Mouse (Mus musculus) monocyte, adult 5-6 weeks (primary cell): ENCODE measurements around the gene Nelfcd. TPM values are rescaled to one million over a fixed set of nuclear protein-coding genes. Genes with fewer than 3 reads are reported as not detected.
A peak's percentile ranks its signal among the peaks of the same experiment; 100 is the strongest.

Source experiments
- ATAC-seq: fragments of 153-309, 156-312 bp; replicated peaks from 2 replicates; pipeline ENCODE4 v1.8.0; 2017; ENCODE audit warnings: mild to moderate bottlenecking; ENCODE audit not compliant: low TSS enrichment, insufficient number of reproducible peaks, severe bottlenecking, poor library complexity, low FRiP score
- total RNA-seq: library from RNA; stranded (forward); fragments of 200-1000, 200-491, 200-594 nt; gene quantifications from 3 replicates; pipeline ENCODE4 v1.2.3, GENCODE M21; 2017

Nelfcd gene
- total RNA-seq = 40.3 to 48.0 TPM (median 44.1 TPM) in 3 replicates

- peak; percentile 95 for ATAC-seq
These were observed at the start of gene Nelfcd for GRCm38 (mm10) chr2:174415731-174416310. Gene Nelfcd, plus strand, starts transcription at chr2:174415804.

DNA sequence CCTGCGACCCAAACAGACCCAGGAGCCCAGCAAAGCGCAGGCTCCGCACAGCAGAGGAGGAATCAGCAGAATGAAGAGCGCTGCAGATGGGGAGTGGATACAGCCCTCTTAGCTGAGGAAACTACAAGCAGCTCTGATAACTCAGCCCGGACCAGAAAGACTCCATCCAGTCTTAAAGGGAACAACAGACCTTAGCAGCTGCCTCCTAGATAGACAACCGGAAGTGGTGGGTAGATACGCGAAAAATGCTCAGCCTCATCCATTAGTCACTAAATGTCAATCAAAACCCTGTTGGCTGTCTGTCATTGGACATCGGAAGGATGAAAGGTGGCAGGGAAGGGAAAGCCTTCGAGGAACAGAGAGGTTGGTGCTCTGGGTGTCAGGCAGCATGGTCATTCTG lies 49.0 kb upstream of the Nelfcd start:
- no peak for ATAC-seq

DNA sequence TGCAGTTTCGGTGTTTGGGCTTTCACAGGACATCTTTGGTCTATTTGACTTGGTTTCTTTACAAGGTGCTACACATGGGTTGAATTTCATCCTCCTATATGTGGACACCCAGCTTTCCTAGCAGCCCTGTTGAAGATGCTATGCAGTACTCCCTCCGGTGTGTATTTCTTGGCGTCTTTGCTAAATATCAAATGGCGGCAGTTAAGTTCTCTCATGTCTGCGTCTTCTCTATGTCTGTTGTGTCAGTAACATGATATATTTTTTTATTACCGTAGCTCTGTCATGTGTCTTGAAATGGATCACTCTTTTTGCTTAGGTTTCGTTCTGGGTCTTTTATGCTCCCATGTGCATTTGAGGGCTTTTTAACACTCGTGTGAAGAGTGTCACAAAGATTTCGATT lies 34.6 kb upstream of the Nelfcd start:
- no peak for ATAC-seq

- ATAC-seq = no peak
These were observed 23.7 kb upstream of the Nelfcd start for GRCm38 (mm10) chr2:174391936-174392335.

GRCm38 (mm10) chr2:174392554-174392953 lies 23.1 kb upstream of the Nelfcd start:
- ATAC-seq = no peak

- no peak for ATAC-seq
These were observed 22.2 kb upstream of the Nelfcd start for GRCm38 (mm10) chr2:174393383-174393782.

- no peak for ATAC-seq
These were observed 19.0 kb upstream of the Nelfcd start for GRCm38 (mm10) chr2:174396643-174397042.

- no peak for ATAC-seq
These were observed 18.5 kb upstream of the Nelfcd start for GRCm38 (mm10) chr2:174397065-174397464.

DNA sequence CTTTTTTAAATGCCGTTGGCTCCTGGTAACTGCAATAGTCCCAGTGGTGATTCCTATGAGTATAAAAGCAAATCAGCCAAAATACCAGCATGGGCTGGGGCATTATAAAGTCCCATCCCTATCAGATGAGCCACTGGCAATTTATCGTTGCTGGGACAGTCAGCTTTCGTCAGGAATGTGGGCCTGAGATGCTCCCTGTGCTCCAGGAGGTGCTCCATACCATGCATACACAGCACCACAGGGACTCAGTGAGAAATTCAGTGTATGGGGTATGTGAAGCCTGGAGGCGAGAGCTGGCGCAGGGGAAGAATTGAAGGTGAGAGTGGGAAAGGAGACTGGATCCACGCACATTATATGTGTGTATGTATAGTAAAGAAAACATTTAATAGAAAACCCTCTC lies 17.7 kb upstream of the Nelfcd start:
- ATAC-seq = no peak

- ATAC-seq = no peak
These were observed 15.2 kb upstream of the Nelfcd start for GRCm38 (mm10) chr2:174400396-174400795.

- no peak for ATAC-seq
These were observed 5.4 kb upstream of the Nelfcd start for GRCm38 (mm10) chr2:174410222-174410621.

DNA sequence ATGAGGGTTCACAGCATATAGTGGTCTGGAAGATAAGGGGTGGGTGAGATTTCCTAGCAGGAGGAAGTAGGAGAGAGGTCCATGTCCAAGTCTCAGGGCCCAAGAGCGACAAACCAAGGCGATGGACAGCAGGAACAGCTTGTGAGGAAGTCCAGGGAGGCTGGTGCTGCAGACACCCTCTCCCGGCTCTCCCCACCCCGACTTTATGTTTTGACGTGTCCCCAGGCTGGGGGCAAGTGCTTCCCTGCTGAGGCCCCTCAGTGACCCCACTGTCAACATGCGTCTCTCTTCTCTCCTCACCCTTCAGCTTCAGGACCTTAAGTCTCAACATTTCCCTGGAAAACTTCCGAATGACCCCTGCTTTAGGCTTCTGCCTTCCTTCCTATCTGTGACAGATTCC lies 2.5 kb upstream of the Nelfcd start:
- no peak for ATAC-seq

- no peak for ATAC-seq
These were observed 438 bp upstream of the Nelfcd start for GRCm38 (mm10) chr2:174415001-174415730.

GRCm38 (mm10) chr2:174421107-174421506 lies 5.5 kb downstream of the Nelfcd start:
- ATAC-seq = no peak

DNA sequence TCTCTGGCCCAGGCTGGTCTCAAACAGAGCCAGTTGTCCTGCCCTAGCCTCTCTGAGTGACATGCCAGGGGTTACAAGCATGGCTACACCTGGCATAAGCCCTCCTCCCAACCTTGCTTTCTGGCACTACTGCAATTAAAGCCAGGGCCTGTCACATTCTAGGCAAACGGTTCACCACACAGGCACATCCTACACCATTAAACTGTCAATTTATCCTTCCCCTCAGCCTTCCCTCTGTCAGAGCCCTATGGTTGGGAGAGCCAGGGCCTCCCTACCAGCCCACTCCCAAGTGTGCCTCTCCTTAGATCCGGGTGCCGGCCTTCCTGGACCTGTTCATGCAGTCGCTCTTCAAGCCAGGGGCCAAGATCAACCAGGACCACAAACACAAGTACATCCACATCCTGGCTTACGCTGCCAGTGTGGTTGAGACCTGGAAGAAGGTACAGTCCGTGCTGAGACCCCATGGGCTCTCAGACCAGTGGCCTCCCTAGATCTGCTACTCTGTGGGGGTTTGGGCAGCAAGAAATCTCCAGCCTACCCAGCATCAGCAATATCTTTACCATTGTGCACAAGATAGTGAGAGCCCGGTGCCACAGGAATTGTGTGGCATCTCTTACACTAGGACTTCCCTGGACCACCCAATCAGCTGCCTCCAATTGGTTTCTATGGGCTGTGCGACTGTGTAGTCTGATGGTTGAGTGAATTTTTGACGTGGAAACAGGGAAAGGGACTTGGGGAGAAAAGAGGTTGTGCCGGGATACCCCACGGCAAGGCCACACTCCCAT lies 8.9 kb downstream of the Nelfcd start:
- no peak for ATAC-seq

- ATAC-seq = no peak
These were observed 11.3 kb downstream of the Nelfcd start for GRCm38 (mm10) chr2:174426856-174427255.

DNA sequence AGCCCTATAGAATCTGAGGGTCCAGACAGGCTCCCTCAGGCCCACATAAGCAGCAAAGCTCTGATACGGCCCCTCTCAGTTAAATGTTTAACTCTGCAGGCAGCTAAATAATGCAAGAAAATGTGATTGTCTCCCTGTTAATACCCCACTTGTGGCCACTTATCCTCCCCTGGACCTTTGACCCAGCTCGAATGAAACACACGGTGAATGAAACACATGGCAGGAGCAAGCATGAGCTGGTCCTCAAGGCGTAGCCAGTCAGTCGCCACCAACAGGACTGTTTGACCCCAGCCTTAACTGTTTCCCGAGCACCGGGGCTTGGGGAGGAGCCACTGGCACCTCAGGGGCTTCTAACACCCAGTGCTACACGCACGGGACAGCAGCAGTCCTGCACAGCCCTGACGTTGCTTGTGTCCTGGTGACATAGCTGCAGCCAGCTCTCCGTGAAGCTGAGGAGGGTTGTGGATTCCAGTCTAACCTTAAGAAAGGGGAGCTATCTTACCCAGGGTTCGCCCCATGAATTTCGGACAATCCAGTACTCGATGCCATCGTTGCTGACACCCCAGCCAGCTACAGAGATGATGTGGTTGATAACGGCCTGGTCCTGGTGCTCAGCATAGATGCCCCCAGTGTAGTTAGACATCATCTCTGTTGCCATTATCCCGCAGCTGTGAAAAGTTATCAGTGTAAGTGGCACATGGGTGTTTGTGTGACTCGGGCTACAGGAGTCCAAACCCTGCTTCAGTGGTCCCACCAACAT lies 12.7 kb downstream of the Nelfcd start:
- ATAC-seq = no peak

- ATAC-seq = no peak
These were observed 13.5 kb downstream of the Nelfcd start for GRCm38 (mm10) chr2:174428996-174429591.

DNA sequence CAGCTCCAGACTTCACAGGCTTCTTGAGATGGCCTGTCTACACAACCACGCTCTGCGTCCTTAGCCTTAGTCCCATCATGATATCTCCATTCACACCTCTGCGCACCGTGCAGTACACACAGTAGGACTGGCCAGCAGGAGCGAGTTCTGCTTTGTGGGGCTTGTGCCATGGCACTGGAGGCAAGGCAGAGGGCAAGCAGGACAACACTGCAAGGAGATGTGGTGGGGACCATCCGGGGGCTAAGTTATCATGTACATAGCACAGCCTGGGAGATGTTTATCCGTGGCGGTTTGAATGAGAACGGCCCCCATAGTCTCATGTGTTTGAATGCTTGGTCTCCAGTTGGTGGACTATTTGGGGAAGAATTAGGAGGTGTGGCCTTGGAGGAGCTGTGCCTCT lies 19.3 kb downstream of the Nelfcd start:
- no peak for ATAC-seq
